Mouse (Mus musculus) CH12.LX (cell line): ENCODE measurements around the gene Hoxa13.

Source experiments
- BHLHE40 ChIP-seq: IDR thresholded peaks from 2 replicates; pipeline ENCODE4 v1.6.1; 2011; ENCODE audit warnings: mild to moderate bottlenecking, low read depth, low read length, improper control_type of control experiment
- CHD2 ChIP-seq: IDR thresholded peaks from 2 replicates; pipeline ENCODE4 v1.6.1; 2011; ENCODE audit warnings: low read length, improper control_type of control experiment
- EP300 ChIP-seq: IDR thresholded peaks from 2 replicates; pipeline ENCODE4 v1.6.1; 2011; ENCODE audit warnings: low read length, improper control_type of control experiment
- POLR2A ChIP-seq: IDR thresholded peaks from 2 replicates; pipeline ENCODE4 v1.6.1; 2011; ENCODE audit warnings: low read depth, mild to moderate bottlenecking, improper control_type of control experiment, low read length

DNA sequence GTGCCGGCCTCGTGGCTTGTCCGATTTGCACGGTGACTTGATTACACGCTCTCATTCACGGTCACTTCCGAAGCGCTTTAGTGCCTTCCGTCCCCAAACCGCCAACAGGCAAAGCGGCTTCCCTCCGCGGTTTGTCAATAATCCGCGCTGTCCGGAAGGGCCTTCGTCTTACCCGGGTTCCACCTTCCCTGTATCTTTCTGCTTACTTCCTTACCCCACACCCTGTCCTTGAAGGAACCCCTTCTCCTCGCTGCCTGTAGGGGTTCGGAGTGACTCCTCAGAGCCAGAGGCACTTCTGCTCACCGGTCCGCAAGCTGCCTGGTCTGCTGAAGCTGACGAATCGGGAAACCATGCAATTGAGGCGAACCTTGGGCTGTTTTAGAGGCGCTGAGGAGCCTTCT is 14.3 kb downstream of the Hoxa13 start:
- TF ChIP-seq CHD2 = no peak
- no peak for TF ChIP-seq BHLHE40
- no peak for TF ChIP-seq POLR2A
- TF ChIP-seq EP300 = no peak
